Mouse (Mus musculus): Measurements from ENCODE around the gene Sprr2b. TPM values are rescaled to one million over a fixed set of nuclear protein-coding genes. Genes with fewer than 3 reads are reported as not detected.

Sprr2b gene
- polyA plus RNA-seq, 1 experiment from 2014 or later = 20.8 TPM

GRCm38 (mm10) chr3:92307406-92307805, 9.0 kb upstream of the Sprr2b start:
- H3K9me3 ChIP-seq (ENCODE audit: control insufficient read depth, low read length) = no peaks in the 10 kb centered on the region
- no peak for ATAC-seq (ENCODE audit: low FRiP score, low TSS enrichment)

GRCm38 (mm10) chr3:92317384-92317783, 964 bp downstream of the Sprr2b start:
- no peaks in the 10 kb centered on the region for H3K27me3 ChIP-seq (ENCODE audit: control insufficient read depth, insufficient read depth, low read length)
- ATAC-seq (ENCODE audit: low FRiP score, low TSS enrichment) = no peak
- no peaks in the 10 kb centered on the region for H3K9me3 ChIP-seq (ENCODE audit: control insufficient read depth, low read length)
- H3K36me3 ChIP-seq (ENCODE audit: control insufficient read depth, insufficient read depth, low read length) = no peaks in the 10 kb centered on the region
- WGBS = 86% methylated on average over 2 of the region's 2 CpGs
- DNase-seq (ENCODE audit: low spot score) = no peak
- H3K27ac ChIP-seq (replicated peaks) = no peak overlapping the region
- H3K4me2 ChIP-seq (replicated peaks; ENCODE audit: low read depth) = no peak overlapping the region
- TF ChIP-seq EP300 (optimal IDR thresholded peaks at IDR 0.05) (no peak), CTCF (IDR thresholded peaks at IDR 0.05; ENCODE audit: low read depth) (no peak)
- H3K9ac ChIP-seq (ENCODE audit: low read length) = no peak overlapping the region
- H3K4me1 ChIP-seq (replicated peaks; ENCODE audit: control insufficient read depth, insufficient read depth) = no peaks in the 10 kb centered on the region
- no peak overlapping the region for H3K4me3 ChIP-seq (ENCODE audit: low read depth, low read length)

More at GRCm38 (mm10) chr3:92307406-92307805, 9.0 kb upstream of the Sprr2b start:
- DNase-seq (ENCODE audit: low spot score) = no peak
- no peak overlapping the region for H3K9ac ChIP-seq (ENCODE audit: low read length)
- H3K4me3 ChIP-seq (ENCODE audit: low read depth, low read length) = no peak overlapping the region
- TF ChIP-seq EP300 (optimal IDR thresholded peaks at IDR 0.05) (no peak), CTCF (IDR thresholded peaks at IDR 0.05; ENCODE audit: low read depth) (no peak)
- no peak overlapping the region for H3K4me2 ChIP-seq (replicated peaks; ENCODE audit: low read depth)
- H3K36me3 ChIP-seq (ENCODE audit: control insufficient read depth, insufficient read depth, low read length) = no peaks in the 10 kb centered on the region
- no peak overlapping the region for H3K27ac ChIP-seq (replicated peaks)
- WGBS = 89% methylated on average over 1 of the region's 1 CpGs
- H3K4me1 ChIP-seq (replicated peaks; ENCODE audit: control insufficient read depth, insufficient read depth) = no peaks in the 10 kb centered on the region
- no peaks in the 10 kb centered on the region for H3K27me3 ChIP-seq (ENCODE audit: control insufficient read depth, insufficient read depth, low read length)

- H3K27ac ChIP-seq (replicated peaks) = no peak overlapping the region
- H3K9ac ChIP-seq (ENCODE audit: low read length) = no peak overlapping the region
- H3K4me2 ChIP-seq (replicated peaks; ENCODE audit: low read depth) = no peak overlapping the region
- TF ChIP-seq EP300 (optimal IDR thresholded peaks at IDR 0.05) = no peak
- no peak for TF ChIP-seq CTCF (IDR thresholded peaks at IDR 0.05; ENCODE audit: low read depth)
- H3K4me1 ChIP-seq (replicated peaks; ENCODE audit: control insufficient read depth, insufficient read depth) = no peaks in the 10 kb centered on the region
- H3K4me3 ChIP-seq (ENCODE audit: low read depth, low read length) = no peak overlapping the region
- H3K27me3 ChIP-seq (ENCODE audit: control insufficient read depth, insufficient read depth, low read length) = no peaks in the 10 kb centered on the region
- DNase-seq (ENCODE audit: low spot score) (no peak), ATAC-seq (ENCODE audit: low FRiP score, low TSS enrichment) (peak; percentile 72; the same call in 1 of the 2 replicates)
- no peaks in the 10 kb centered on the region for H3K36me3 ChIP-seq (ENCODE audit: control insufficient read depth, insufficient read depth, low read length)
- H3K9me3 ChIP-seq (ENCODE audit: control insufficient read depth, low read length) = no peaks in the 10 kb centered on the region
- 44% methylated on average over 1 of the region's 1 CpGs for WGBS
Observed at GRCm38 (mm10) chr3:92336278-92336677, 19.9 kb downstream of the Sprr2b start.

- no peaks in the 10 kb centered on the region for H3K4me1 ChIP-seq (replicated peaks; ENCODE audit: control insufficient read depth, insufficient read depth)
- 88% methylated on average over 5 of the region's 5 CpGs for WGBS
- H3K9ac ChIP-seq (ENCODE audit: low read length) = no peak within 1 kb of the TSS
- no peaks in the 10 kb centered on the region for H3K27me3 ChIP-seq (ENCODE audit: control insufficient read depth, insufficient read depth, low read length)
- TF ChIP-seq CTCF (IDR thresholded peaks at IDR 0.05; ENCODE audit: low read depth) (no peak), EP300 (optimal IDR thresholded peaks at IDR 0.05) (no peak)
- H3K4me2 ChIP-seq (replicated peaks; ENCODE audit: low read depth) = no peak within 1 kb of the TSS
- no peak for ATAC-seq (ENCODE audit: low FRiP score, low TSS enrichment)
- DNase-seq (ENCODE audit: low spot score) = no peak
- H3K4me3 ChIP-seq (ENCODE audit: low read depth, low read length) = no peak within 1 kb of the TSS
- no peaks in the 10 kb centered on the region for H3K36me3 ChIP-seq (ENCODE audit: control insufficient read depth, insufficient read depth, low read length)
- H3K9me3 ChIP-seq (ENCODE audit: control insufficient read depth, low read length) = no peaks in the 10 kb centered on the region
- no peak within 1 kb of the TSS for H3K27ac ChIP-seq (replicated peaks)
Observed at GRCm38 (mm10) chr3:92338840-92339239, 22.4 kb downstream of the Sprr2b start, which contains the start of gene Sprr2d. Gene Sprr2d (plus strand): TSS chr3:92339140.

GRCm38 (mm10) chr3:92351843-92352242, 35.4 kb downstream of the Sprr2b start, which contains the start of gene Sprr2e:
Gene Sprr2e (plus strand): TSS chr3:92352143.
- Histone ChIP-seq H3K36me3 (ENCODE audit: control insufficient read depth, insufficient read depth, low read length) (no peaks in the 10 kb centered on the region), H3K4me1 (replicated peaks; ENCODE audit: control insufficient read depth, insufficient read depth) (no peaks in the 10 kb centered on the region), H3K9ac (ENCODE audit: low read length) (no peak within 1 kb of the TSS), H3K27me3 (ENCODE audit: control insufficient read depth, insufficient read depth, low read length) (no peaks in the 10 kb centered on the region), H3K27ac (replicated peaks) (no peak within 1 kb of the TSS), H3K4me3 (ENCODE audit: low read depth, low read length) (no peak within 1 kb of the TSS), H3K9me3 (ENCODE audit: control insufficient read depth, low read length) (no peaks in the 10 kb centered on the region), H3K4me2 (replicated peaks; ENCODE audit: low read depth) (no peak within 1 kb of the TSS)
- WGBS = 84% methylated on average over 2 of the region's 2 CpGs
- TF ChIP-seq EP300 (optimal IDR thresholded peaks at IDR 0.05) = no peak
- no peak for TF ChIP-seq CTCF (IDR thresholded peaks at IDR 0.05; ENCODE audit: low read depth)
- ATAC-seq (ENCODE audit: low FRiP score, low TSS enrichment) (no peak), DNase-seq (ENCODE audit: low spot score) (no peak)

- Histone ChIP-seq H3K9ac (ENCODE audit: low read length) (no peak overlapping the region), H3K27ac (replicated peaks) (no peak overlapping the region), H3K4me2 (replicated peaks; ENCODE audit: low read depth) (no peak overlapping the region), H3K4me3 (ENCODE audit: low read depth, low read length) (no peak overlapping the region), H3K36me3 (ENCODE audit: control insufficient read depth, insufficient read depth, low read length) (no peaks in the 10 kb centered on the region), H3K27me3 (ENCODE audit: control insufficient read depth, insufficient read depth, low read length) (no peaks in the 10 kb centered on the region), H3K9me3 (ENCODE audit: control insufficient read depth, low read length) (no peaks in the 10 kb centered on the region), H3K4me1 (replicated peaks; ENCODE audit: control insufficient read depth, insufficient read depth) (no peaks in the 10 kb centered on the region)
- TF ChIP-seq CTCF (IDR thresholded peaks at IDR 0.05; ENCODE audit: low read depth) (no peak), EP300 (optimal IDR thresholded peaks at IDR 0.05) (no peak)
- no peak for ATAC-seq (ENCODE audit: low FRiP score, low TSS enrichment)
- no peak for DNase-seq (ENCODE audit: low spot score)
Observed at GRCm38 (mm10) chr3:92361619-92362018, 45.2 kb downstream of the Sprr2b start.
